In genomic region chr10:61696560-61696823, GRCm38 (mm10) we compare ENCODE assay signal across 8 mouse cellular contexts. TPM values are rescaled to one million over a fixed set of nuclear protein-coding genes. Genes with fewer than 3 reads are reported as not detected.
DNase-seq lines count a peak whose midpoint lies in the region; ATAC-seq lines count a peak whose summit lies in the region.

No protein-coding gene starts in this region.

- H3K36me3 ChIP-seq in lung, embryonic 16.5 days (ENCODE audit: control insufficient read depth, insufficient read depth, low read length), result peaks cover 12% of the 10 kb centered on the region
- peaks cover 62% of the 10 kb centered on the region for H3K36me3 ChIP-seq in forebrain, embryonic 10.5 days (replicated peaks)
- peaks cover 23% of the 10 kb centered on the region for H3K36me3 ChIP-seq in neural tube, embryonic 15.5 days

- peak overlapping the region; percentile 75 for H3K9ac ChIP-seq in lung, embryonic 16.5 days (ENCODE audit: low read length)
- H3K9ac ChIP-seq in neural tube, embryonic 15.5 days (replicated peaks), result peak overlapping the region; percentile 76

- no peak overlapping the region for H3K27ac ChIP-seq in lung, embryonic 16.5 days (ENCODE audit: low read length)
- H3K27ac ChIP-seq in forebrain, embryonic 10.5 days, result peak overlapping the region; percentile 85; the same call in 1 of the 2 replicates
- H3K27ac ChIP-seq in neural tube, embryonic 15.5 days (replicated peaks), result no peak overlapping the region

- WGBS in lung, embryonic 16.5 days, result 9% methylated on average over 19 of the region's 19 CpGs
- 15% methylated on average over 19 of the region's 19 CpGs for WGBS in forebrain, embryonic 10.5 days
- WGBS in neural tube, embryonic 15.5 days, result 14% methylated on average over 19 of the region's 19 CpGs

- H3K27me3 ChIP-seq in lung, embryonic 16.5 days (ENCODE audit: control insufficient read depth, insufficient read depth, low read depth, low read length), result no peaks in the 10 kb centered on the region
- H3K27me3 ChIP-seq in forebrain, embryonic 10.5 days (ENCODE audit: poor library complexity, severe bottlenecking), result no peaks in the 10 kb centered on the region
- H3K27me3 ChIP-seq in neural tube, embryonic 15.5 days (replicated peaks), result no peaks in the 10 kb centered on the region

- H3K9me3 ChIP-seq in lung, embryonic 16.5 days (ENCODE audit: control insufficient read depth, low read length), result no peaks in the 10 kb centered on the region
- H3K9me3 ChIP-seq in forebrain, embryonic 10.5 days, result no peaks in the 10 kb centered on the region
- H3K9me3 ChIP-seq in neural tube, embryonic 15.5 days (replicated peaks), result no peaks in the 10 kb centered on the region

- peak overlapping the region; percentile 100 for H3K4me2 ChIP-seq in lung, embryonic 16.5 days (ENCODE audit: low read depth, low read length)
- H3K4me2 ChIP-seq in neural tube, embryonic 15.5 days, result peak overlapping the region; percentile 100

- DNase-seq in lung, postnatal 4 days, result no peak
- DNase-seq in forebrain, embryonic 10.5 days (ENCODE audit: extremely low spot score, low spot score), result no peak
- peak; percentile 26 for DNase-seq in kidney, postnatal 14 days
- DNase-seq in embryo, embryonic 10 days (ENCODE audit: low spot score), result no peak
- DNase-seq in gastrocnemius, postnatal 25 days, result no peak

- peaks cover 13% of the 10 kb centered on the region for H3K4me1 ChIP-seq in lung, embryonic 16.5 days (replicated peaks; ENCODE audit: control insufficient read depth, insufficient read depth, low read length)
- H3K4me1 ChIP-seq in forebrain, embryonic 10.5 days, result peaks cover 29% of the 10 kb centered on the region
- peaks cover 35% of the 10 kb centered on the region for H3K4me1 ChIP-seq in neural tube, embryonic 15.5 days

- ATAC-seq in lung, embryonic 16.5 days (ENCODE audit: low read depth), result no peak
- ATAC-seq in neural tube, embryonic 15.5 days (ENCODE audit: low FRiP score), result no peak
- no peak for ATAC-seq in monocyte, adult 5-6 weeks (replicated peaks; ENCODE audit: insufficient number of reproducible peaks, low FRiP score, low TSS enrichment, poor library complexity, severe bottlenecking)

- H3K4me3 ChIP-seq in lung, embryonic 16.5 days (ENCODE audit: low read length), result peak overlapping the region; percentile 95
- peak overlapping the region; percentile 99 for H3K4me3 ChIP-seq in forebrain, embryonic 10.5 days
- peak overlapping the region; percentile 96 for H3K4me3 ChIP-seq in neural tube, embryonic 15.5 days (replicated peaks)

RNA-seq across cellular contexts. Expression of gene Tysnd1, which starts 1.2 kb away (rescaled TPM):
- 17.8 and 19.2 TPM in 2 replicates for polyA plus RNA-seq in lung, embryonic 16.5 days (2015; fragmentation: Nextera tagmentation; extraction: Ambion mirVana)
- 25.5 and 26.3 TPM in 2 replicates for polyA plus RNA-seq in forebrain, embryonic 10.5 days (2016; fragmentation: Nextera tagmentation; extraction: Ambion mirVana)
- 31.4 and 33.7 TPM in 2 replicates for polyA plus RNA-seq in neural tube, embryonic 15.5 days (2015; fragmentation: Nextera tagmentation; extraction: Ambion mirVana)
- total RNA-seq in gastrocnemius, postnatal 25 days (2021), result 10 to 100 TPM; 10.6 to 12.9 TPM
- total RNA-seq in monocyte, adult 5-6 weeks (2017), result 6.6 to 14.0 TPM (median 9.7 TPM) in 3 replicates

RNA-seq across cellular contexts. Expression of gene Sar1a, which starts 16.4 kb away (rescaled TPM):
- 230 and 231 TPM in 2 replicates for polyA plus RNA-seq in lung, embryonic 16.5 days (2015; fragmentation: Nextera tagmentation; extraction: Ambion mirVana)
- 225 and 226 TPM in 2 replicates for polyA plus RNA-seq in forebrain, embryonic 10.5 days (2016; fragmentation: Nextera tagmentation; extraction: Ambion mirVana)
- 183 and 196 TPM in 2 replicates for polyA plus RNA-seq in neural tube, embryonic 15.5 days (2015; fragmentation: Nextera tagmentation; extraction: Ambion mirVana)
- 100 to 1,000 TPM in 1 of 2 experiments, 10 to 100 TPM in 1; 99.2 to 113 TPM for total RNA-seq in gastrocnemius, postnatal 25 days (2021)
- 189 to 231 TPM (median 229 TPM) in 3 replicates for total RNA-seq in monocyte, adult 5-6 weeks (2017)

RNA-seq across cellular contexts. Expression of gene Aifm2, which starts 18.6 kb away (rescaled TPM):
- 15.2 and 16.9 TPM in 2 replicates for polyA plus RNA-seq in lung, embryonic 16.5 days (2015; fragmentation: Nextera tagmentation; extraction: Ambion mirVana)
- 8.9 and 9.2 TPM in 2 replicates for polyA plus RNA-seq in forebrain, embryonic 10.5 days (2016; fragmentation: Nextera tagmentation; extraction: Ambion mirVana)
- 17.3 and 18.2 TPM in 2 replicates for polyA plus RNA-seq in neural tube, embryonic 15.5 days (2015; fragmentation: Nextera tagmentation; extraction: Ambion mirVana)
- 10 to 100 TPM; 13.5 to 19.4 TPM for total RNA-seq in gastrocnemius, postnatal 25 days (2021)
- total RNA-seq in monocyte, adult 5-6 weeks (2017), result 8.5 to 18.3 TPM (median 17.4 TPM) in 3 replicates

RNA-seq across cellular contexts. Expression of gene Ppa1, which starts 48.1 kb away (rescaled TPM):
- 125 and 138 TPM in 2 replicates for polyA plus RNA-seq in lung, embryonic 16.5 days (2015; fragmentation: Nextera tagmentation; extraction: Ambion mirVana)
- 392 and 395 TPM in 2 replicates for polyA plus RNA-seq in forebrain, embryonic 10.5 days (2016; fragmentation: Nextera tagmentation; extraction: Ambion mirVana)
- 200 and 209 TPM in 2 replicates for polyA plus RNA-seq in neural tube, embryonic 15.5 days (2015; fragmentation: Nextera tagmentation; extraction: Ambion mirVana)
- 10 to 100 TPM; 46.7 to 51.8 TPM for total RNA-seq in gastrocnemius, postnatal 25 days (2021)
- total RNA-seq in monocyte, adult 5-6 weeks (2017), result 13.3 to 20.4 TPM (median 17.9 TPM) in 3 replicates
